Mouse (Mus musculus): ENCODE measurements around the gene Lypd3.

Lypd3 gene

GRCm38 (mm10) chr7:24636264-24636663 lies at the start of gene Lypd3:
Gene Lypd3 (plus strand): TSS chr7:24636550.
- no peak for DNase-seq (ENCODE audit: low read depth, low spot score)

GRCm38 (mm10) chr7:24586828-24587227 lies 49.5 kb upstream of the Lypd3 start:
- DNase-seq (ENCODE audit: low read depth, low spot score) = no peak

DNA sequence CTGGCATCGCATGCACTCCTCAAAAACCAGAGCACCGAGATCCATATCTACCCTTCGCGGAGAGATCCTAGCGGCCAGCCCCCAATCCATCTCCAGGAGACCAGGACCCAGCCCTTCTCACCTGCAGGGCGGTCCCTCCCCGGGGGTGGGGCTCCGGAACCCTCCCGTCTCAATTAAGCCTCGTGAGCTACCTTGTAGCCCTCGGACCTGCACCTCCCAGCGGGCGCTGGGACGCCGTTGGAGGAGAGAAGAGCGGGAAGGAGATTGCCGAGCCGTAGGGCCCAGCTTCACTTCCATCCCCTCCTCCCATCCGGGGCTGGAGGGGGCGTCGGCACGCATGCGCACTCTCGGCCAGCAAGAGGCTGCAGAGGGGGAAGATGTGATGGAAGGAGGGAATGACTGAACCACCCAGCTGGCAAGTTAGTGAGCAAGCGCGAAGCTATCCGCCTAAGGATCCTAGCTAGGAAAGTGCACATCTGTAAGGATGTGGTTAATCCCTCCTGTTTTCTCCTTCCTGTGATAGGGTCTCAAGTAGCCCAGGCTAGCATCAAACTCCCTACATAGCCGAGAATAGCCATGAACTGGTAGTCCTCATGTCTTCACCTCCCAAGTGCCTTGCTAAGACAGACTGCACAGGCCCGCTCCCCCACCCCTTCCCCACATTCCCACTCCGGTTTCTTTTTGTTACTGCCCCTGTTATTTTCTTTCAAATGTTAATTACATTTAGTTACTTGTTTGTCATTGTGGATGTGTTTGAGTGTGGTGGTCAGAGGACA lies 48.8 kb upstream of the Lypd3 start, which contains the start of the genes Ethe1 and Zfp575:
Gene Ethe1 (plus strand): TSS at position 214 of the 776 bp plus-strand sequence.
Gene Zfp575 (minus strand): TSS at position 312 of the 776 bp plus-strand sequence.
- DNase-seq (ENCODE audit: low read depth, low spot score) = peak; percentile 48

DNA sequence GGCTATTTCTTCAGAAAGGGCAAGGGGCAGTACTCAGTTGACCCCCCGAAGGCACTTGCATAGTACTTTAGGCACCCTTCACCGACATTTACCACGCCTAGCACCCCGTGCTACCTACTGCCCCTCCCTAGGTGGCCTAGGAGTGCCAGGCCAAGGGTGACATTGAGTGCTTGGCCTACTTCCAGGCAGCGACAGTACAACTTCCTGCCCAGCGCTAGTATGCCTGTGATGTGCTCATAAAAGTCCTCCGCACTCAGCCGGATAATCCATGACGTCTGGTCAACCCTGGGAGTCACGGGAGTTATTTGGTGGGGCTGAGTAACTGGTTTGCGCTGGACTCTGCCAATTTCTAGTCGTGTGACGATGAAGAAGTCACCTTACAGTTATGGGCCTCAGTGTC lies 48.0 kb upstream of the Lypd3 start:
- no peak for DNase-seq (ENCODE audit: low read depth, low spot score)

GRCm38 (mm10) chr7:24591735-24592134 lies 44.6 kb upstream of the Lypd3 start:
- DNase-seq (ENCODE audit: low read depth, low spot score) = no peak

DNA sequence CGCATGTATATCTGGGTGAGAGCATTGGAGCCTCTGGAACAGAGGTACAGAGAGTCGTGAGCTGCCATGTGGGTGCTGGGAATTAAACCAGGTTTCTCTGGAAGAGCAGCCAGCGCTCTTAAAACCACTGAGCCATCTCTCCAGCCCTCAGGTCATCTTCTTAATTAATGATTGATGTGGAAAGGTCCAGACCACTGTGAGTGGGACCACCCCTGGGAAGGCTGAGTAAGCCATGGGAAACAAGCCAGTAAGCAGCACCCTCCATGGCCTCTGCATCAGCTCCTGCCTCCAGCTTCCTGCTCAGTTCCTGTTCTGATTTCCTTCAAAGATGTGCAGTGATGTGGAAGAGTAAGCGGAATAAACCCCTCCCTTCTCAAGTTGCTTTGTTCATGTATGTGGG lies 44.2 kb upstream of the Lypd3 start:
- DNase-seq (ENCODE audit: low read depth, low spot score) = no peak

DNA sequence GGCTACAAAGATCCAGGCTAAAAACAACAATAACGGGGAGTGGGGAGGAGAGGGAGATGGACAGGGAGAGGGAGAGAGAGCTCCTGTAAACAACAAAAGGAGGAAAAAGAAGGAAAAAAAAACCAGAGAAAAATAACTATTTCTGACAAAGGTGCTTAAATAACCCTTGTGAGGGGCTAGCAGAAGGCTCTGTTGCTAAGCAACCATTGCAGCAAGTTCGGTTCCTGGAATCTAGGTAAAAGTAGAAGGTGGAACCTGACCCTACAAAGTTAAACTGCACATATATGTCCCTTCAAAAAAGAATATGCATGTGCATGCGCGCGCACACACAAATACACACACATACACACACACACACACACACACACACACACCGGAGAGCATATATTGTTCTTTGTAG lies 43.6 kb upstream of the Lypd3 start:
- no peak for DNase-seq (ENCODE audit: low read depth, low spot score)

GRCm38 (mm10) chr7:24593621-24594308 lies 42.6 kb upstream of the Lypd3 start:
- DNase-seq (ENCODE audit: low read depth, low spot score) = peak; percentile 83

- no peak for DNase-seq (ENCODE audit: low read depth, low spot score)
Measured at GRCm38 (mm10) chr7:24594309-24594803, 42.0 kb upstream of the Lypd3 start.

GRCm38 (mm10) chr7:24595464-24595863 lies 40.9 kb upstream of the Lypd3 start:
- no peak for DNase-seq (ENCODE audit: low read depth, low spot score)

GRCm38 (mm10) chr7:24598121-24598520 lies 38.2 kb upstream of the Lypd3 start:
- no peak for DNase-seq (ENCODE audit: low read depth, low spot score)

DNA sequence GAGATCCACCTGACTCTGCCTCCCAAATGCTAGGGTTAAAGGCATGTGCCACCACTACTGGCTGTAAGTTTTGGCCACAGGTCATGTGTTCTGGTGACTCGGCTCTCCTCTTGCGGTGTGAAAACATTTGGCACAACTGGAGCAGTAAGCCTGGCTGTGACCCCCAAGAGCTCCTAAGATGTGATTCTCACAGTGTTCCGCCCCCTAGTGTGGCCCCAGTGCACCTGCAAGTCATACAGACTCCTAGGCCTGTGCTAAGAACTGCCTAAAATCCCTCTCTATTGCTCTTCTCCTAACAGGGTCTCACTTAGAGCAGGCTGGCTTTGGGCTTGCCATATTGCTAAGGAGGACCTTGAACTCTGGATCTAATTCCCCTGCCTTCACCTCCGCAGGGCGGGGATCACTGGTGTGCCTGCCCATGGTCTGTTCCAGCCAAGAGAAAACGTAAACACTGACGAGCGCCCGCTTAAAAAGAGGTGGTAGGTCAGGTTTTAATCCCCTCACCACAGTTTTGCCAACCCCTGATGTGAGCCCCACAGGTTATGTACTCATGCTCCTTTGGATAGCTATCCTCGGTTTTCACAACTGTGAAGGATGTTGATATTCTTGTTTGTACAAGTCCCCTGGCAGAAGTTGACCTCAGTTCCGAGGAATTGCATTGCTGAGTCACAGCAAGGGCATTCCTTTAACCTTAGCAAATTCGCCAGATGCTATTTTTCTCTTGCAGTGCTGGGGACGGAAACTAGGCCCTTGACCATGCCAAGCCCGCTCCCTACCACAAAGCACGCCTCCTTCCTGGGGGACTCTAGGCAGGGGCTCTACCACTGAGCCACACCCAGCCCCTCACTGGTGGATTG lies 36.9 kb upstream of the Lypd3 start:
- DNase-seq (ENCODE audit: low read depth, low spot score) = peak; percentile 44

DNA sequence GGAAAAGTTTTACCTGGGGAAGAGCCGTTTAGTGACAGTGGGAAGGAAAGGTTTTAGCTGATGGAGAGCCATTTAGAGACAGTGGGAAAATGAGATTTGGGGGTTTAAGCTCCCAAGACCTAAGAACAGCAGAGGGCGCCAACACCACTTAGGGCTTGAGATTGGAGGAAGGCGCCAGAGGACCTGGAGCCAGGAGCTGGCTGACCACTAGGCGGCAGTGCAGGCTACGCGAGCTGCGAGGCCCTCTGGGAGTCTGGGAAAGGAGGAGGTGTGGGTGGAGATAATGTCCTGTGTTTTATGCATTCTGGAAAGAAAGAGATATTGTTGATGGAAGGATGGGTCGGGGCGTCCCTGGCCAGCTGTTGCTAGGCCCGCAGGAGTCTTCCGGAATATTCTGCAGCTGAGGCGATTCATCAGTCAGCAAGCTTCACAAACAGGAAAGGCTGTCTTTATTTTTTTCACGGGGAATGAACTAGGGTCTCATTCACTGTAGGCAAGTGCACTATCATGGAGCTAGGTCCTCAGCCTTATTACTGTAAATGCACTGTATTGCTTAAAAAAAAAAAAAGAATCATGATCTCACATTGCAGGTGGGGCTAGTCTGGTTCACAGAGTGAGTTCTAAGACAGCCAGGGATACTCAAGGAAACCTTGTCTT lies 35.3 kb upstream of the Lypd3 start:
- DNase-seq (ENCODE audit: low read depth, low spot score) = peak; percentile 96

DNA sequence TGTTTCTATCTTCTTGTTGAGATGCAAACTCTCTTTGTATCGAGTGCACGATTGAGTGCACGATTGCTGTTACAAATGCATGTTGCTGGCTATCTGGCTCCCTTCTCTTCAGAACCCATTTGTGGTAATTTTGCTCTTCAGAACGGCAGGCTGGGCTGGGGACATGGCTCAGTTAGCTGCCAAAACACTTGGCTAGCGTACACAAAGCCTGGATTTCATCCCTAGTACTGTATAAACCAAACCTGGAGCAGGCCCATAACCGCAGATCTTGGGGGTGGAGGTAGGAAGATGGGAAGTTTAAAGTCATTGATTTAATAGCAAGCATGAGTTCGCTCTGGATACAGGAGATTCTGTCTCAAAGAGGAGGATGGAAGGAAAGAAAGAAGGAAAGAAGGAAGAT lies 30.8 kb upstream of the Lypd3 start:
- DNase-seq (ENCODE audit: low read depth, low spot score) = no peak

DNA sequence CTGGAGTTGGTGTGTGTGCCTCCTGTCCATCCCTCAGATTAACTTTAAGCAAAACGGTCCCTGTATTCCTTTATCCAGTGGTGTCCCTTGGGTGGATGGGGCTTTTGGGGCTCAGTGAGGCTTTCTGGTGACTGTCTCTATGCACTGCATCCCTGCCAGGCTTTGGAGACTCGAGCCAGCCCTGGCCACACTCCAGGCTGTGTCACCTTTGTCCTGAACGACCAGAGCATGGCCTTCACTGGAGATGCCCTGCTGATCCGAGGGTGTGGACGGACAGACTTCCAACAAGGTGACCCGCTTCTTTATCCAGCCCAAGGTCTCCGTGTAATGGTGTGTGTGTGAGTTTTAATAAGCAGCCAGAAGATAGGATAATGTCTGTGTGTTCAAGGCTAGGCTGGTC lies 30.3 kb upstream of the Lypd3 start:
- DNase-seq (ENCODE audit: low read depth, low spot score) = no peak

DNA sequence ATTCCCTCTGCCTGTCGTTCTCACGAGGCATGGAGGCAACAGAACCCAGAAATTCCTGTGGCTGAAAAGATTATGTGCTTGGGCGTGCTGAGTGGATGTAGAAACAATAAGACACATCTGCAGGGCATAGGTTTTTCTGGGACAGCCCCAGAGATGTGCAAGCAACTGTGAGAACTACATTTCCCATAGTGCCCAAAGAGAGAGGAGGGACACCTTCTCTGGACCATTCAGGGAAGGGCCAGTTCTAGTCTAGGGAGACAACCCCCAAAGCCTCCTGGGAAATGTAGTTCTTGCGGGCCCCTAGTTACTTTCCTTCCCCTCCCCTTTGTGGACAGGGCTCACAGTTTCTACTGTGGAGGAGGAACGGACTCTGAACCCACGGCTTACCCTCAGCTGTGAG lies 28.3 kb upstream of the Lypd3 start:
- DNase-seq (ENCODE audit: low read depth, low spot score) = peak; percentile 89

- DNase-seq (ENCODE audit: low read depth, low spot score) = peak; percentile 59
Measured at GRCm38 (mm10) chr7:24608561-24608960, 27.8 kb upstream of the Lypd3 start.

GRCm38 (mm10) chr7:24610144-24610878 lies 26.0 kb upstream of the Lypd3 start, which contains the start of gene Phldb3:
Gene Phldb3 (plus strand): TSS chr7:24610763.
- peak; percentile 66 for DNase-seq (ENCODE audit: low read depth, low spot score)

DNA sequence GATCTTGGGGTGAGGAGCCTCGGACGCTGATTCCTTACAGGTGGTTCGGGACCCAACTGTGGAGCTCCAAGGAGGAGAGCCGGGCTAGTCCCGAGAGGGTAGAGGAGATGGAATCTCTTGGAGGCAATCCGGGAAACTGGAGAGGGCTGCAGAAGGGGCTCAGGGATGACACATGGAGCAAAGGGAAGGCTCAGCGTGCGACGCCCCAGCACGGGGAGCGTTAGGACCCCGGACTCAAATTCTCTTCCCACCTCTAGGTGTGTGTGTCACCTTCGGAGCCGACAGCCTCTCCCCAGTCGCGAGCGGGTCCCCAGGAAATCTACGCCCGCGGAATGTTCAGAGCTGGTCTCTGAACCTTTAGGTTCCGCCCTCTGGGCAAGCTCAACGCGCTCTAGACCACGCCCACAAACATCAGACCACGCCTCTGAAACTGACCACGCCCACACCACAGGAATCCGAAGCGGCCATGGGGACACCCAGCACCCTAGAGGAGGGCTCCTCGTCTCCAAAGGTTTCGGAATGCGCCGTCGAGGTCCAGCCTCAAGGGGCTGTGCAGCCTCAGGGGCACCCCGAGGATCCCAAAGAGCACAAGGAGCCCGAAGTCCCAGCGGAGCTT lies 25.4 kb upstream of the Lypd3 start:
- peak; percentile 95 for DNase-seq (ENCODE audit: low read depth, low spot score)

DNA sequence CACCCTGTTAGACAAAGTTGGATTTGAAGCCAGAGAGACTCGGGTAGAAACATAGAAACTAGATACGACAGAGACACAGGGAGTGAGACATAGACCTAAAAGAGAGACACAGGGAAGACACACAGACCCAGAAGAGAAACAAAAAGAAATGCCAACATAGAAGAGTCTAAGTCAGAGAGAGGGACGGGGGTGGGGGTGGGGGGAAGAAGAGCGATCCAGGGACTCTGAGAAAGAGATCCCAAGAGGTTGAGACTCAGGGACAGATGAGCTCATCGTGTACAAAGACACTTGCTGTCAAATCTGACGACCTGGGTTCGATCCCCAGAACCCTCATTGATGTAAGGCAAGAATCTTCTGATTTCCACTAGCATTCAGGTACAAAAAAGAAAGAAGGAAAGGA lies 24.6 kb upstream of the Lypd3 start:
- no peak for DNase-seq (ENCODE audit: low read depth, low spot score)

Data from CD4-positive, CD25-positive, alpha-beta regulatory T cell, adult 2 months (primary cell).